Mouse (Mus musculus): ENCODE results near the gene Kdm2a. TPM values are rescaled to one million over a fixed set of nuclear protein-coding genes. Genes with fewer than 3 reads are reported as not detected.
A peak's percentile ranks its signal among the peaks of the same experiment; 100 is the strongest.
"Not testable (repeated sequence)": the region's sequence is repeated elsewhere in the genome, so short reads cannot be mapped to it uniquely, and the experiment has no call there.

Gene Kdm2a
- total RNA-seq, 2 experiments from 2014 or later, result 62.1 to 74.9 TPM

GRCm38 (mm10) chr19:4420153-4420910, 22.2 kb upstream of the Kdm2a start:
- no peak for DNase-seq (ENCODE audit: low spot score in 2 of 2)
- intact Hi-C loops (cut with DNase I), result no loop called here

GRCm38 (mm10) chr19:4419711-4420110, 21.6 kb upstream of the Kdm2a start:
- intact Hi-C loops (cut with DNase I), result no loop called here
- no peak for DNase-seq (ENCODE audit: low spot score in 2 of 2)

DNA sequence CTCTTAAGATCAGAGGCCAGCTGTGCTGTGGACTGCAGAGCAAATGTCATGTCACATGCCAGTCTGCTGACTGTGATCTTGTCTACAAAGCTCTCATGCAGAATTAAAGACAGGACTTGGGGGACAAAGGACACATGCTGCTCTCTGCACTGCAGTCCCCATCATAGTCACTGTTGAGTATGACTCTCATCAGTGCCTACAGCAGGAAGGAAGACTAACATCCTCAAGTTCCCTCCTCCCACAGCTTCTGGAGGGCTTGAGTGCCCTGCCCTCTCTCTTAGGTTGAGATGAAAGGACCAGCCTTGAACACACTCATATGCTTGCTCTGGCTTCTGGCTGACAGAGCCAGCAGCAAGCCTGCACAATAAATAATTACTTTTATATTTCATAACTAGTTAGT, 19.6 kb upstream of the Kdm2a start:
- DNase-seq (ENCODE audit: low spot score in 2 of 2), result no peak
- intact Hi-C loops (cut with DNase I), result no loop called here

DNA sequence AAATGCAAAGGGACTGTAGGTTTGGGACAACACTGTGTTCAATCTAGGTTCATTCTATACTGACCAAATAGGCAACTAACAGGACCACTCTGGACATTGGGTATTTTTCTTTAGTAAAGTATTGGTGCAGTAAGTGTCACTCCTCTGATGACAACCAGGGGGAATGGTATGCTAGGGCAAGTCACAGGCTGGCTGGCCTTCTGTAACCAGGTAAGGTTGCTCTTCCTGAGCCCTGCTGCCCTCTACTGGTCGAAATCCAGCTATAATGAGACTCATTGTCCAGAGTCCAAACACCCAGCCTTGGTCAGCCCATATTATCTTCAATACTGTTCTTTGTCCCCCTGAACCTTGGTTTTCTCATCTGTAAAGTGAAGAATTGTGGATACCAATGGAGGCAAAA, 19.1 kb upstream of the Kdm2a start:
- DNase-seq (ENCODE audit: low spot score in 2 of 2), result peak in 1 of 2 experiments; percentile 56
- intact Hi-C loops (cut with DNase I), result no loop called here

- intact Hi-C loops (cut with DNase I), result no loop called here
- DNase-seq (ENCODE audit: low spot score in 2 of 2), result no peak
Observed at GRCm38 (mm10) chr19:4414631-4415030, 16.5 kb upstream of the Kdm2a start.

- intact Hi-C loops (cut with DNase I), result no loop called here
- DNase-seq (ENCODE audit: low spot score in 2 of 2), result no peak
Observed at GRCm38 (mm10) chr19:4409062-4409461, 11.0 kb upstream of the Kdm2a start.

DNA sequence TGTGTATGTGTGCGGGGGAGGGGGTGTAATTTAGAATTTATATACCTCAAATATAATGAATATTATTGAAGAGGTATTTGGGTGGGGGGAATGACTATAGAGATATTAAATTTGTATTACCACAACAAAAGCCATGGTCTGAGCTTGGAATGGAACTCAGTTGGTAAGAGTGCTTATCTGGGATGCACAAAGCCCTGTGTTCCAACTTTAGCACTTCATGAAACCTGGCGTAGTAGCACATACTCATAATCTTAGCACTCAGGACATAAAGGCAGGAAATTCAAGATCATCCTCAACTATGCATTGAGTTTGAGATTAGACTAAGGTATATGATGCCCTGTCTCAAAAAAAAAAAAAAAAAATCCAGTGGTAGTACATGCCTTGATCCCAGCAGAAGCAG, 6.8 kb upstream of the Kdm2a start:
- intact Hi-C loops (cut with DNase I), result no loop called here
- DNase-seq (ENCODE audit: low spot score in 2 of 2), result no peak

DNA sequence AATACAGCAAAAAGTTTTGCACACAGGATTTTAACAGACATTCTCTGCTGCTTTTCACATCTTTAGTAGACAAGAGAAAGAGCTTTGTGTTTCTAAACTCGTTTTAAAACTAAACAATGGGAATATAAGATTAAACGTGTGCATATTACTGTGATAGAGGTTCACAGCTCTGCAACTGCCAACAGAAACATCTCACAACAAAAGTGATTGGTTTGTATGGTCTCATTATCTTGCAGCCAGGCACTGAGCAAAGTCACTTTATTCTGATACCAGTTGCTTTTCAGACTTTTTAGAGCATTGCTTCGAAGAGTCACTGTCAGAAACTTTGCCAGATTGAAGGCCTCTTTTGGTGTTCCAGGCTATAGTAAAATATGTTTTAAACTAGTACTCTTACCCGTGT, 874 bp upstream of the Kdm2a start:
- intact Hi-C loops (cut with DNase I), result no loop called here
- no peak for DNase-seq (ENCODE audit: low spot score in 2 of 2)

DNA sequence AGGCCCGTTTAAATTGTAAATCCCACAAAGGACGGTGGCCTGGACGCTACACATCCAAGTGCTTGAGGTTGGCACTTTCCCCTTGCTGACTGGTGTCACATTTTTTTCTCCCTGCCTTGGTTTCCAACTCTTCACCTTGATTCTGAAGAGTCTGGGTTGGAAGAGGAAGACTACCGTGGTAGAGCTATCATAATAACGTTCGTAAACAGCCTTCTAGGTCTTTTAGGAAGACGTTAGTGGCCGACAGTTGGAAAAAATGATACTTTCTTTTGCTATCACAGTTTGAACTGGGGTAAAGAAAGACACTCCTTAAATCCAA, 504 bp upstream of the Kdm2a start:
- intact Hi-C loops (cut with DNase I), result no loop called here
- DNase-seq (ENCODE audit: low spot score in 2 of 2), result peak in 1 of 2 experiments; percentile 6

DNA sequence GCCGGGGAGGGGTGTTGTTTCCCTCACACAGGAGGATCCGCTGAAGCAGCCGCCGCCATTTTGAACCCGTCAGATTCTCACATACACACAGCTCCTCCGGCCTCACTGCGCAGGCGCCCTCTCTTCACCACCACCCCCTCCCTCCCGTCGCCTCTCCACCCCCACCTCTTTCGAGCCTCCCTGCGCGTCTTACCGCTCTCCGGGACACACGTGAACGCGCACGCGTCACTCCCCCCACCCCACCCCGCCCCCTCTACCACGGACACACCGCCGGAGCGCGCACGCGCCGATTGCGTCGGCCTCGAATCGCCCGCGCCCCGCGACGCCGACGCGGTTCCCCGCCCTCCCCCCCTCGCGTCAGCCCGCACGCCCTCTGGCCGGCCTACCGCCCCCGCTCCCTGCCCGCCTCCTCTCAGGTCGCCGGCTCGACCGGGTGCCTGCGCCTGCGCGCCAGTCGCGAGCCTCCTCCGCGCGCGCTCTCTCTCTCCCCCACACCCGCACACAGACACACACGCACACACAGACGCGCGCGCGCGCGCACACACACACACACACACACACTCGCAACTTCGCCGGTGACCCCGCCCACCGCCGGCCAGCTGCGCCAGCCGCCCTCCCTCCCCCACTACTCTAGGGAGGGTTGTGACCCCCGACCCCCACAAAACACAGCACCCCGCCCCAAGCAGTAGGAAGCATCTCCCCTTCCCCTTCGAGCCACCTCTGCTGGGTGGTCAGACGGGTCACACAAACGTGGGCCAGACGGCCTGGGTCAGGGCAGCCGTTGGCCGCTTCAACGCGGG, 887 bp downstream of the Kdm2a start:
- intact Hi-C loops (cut with DNase I), result no loop called here
- DNase-seq (ENCODE audit: low spot score in 2 of 2), result peak; percentile 96 to 98

DNA sequence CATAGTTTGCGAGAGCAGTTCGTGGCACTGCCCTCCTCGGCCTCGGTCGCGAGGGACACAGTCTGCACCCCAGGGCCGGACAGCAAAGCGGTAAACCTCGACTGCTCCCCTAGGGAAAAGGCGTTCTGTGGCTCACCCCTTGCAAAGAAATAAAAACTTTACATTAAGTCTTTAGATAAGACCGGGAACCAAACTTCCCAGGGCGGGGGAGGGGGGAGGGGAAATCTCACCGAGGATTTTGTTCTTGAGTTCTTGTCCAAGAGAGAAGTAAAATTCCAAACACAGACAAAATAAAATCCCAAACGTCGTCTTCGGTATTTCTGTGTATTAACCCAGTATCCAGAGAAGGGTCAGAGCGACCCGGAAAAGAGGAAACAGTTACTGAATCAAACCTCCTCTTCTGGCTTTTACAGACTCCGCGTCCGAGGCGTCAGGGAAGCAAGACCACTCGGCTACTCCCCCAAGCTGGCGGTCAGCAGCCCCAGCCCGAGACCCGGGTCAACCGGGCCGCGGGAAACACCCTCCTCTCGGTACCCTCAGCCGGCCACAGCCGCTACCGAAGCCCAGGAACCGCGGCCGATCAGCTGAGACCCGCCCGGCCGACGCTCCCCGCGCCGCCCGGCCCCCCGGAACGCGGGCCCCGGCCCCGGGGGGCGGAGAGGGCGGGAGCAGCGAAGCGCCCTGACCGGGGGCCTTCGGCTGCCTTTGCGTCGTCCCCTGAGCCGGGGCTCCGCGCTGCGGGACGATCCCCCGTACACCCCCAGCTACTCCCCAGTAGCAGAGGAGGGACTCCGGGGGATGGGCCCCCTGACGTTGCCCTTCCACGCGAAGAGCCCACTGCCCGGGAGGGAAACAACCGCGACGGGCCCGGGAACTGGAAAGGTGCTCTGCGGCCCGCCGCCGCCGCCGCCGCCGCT, 1.7 kb downstream of the Kdm2a start:
- intact Hi-C loops (cut with DNase I), result no loop called here
- peak; percentile 7 to 15 for DNase-seq (ENCODE audit: low spot score in 2 of 2)

DNA sequence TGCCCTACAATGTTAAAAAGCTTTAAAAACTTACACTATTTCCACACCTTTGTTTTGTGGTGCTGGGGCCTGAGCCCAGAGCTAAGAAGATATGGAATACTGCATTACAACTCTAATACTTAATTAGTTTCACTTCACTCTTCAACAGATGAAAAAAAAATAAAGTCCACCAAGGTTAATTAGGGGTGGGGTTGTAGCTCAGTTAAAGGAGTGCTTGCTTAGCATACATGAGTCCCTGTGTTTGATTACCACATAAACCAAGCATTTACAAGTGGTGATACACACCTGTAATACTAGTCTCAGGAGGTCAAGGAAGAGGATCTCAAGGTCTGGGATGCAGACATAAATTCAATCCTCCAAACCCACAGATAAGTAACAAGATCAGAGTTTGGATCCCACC, 10.8 kb downstream of the Kdm2a start:
- intact Hi-C loops (cut with DNase I), result no loop called here
- no peak for DNase-seq (ENCODE audit: low spot score in 2 of 2)

DNA sequence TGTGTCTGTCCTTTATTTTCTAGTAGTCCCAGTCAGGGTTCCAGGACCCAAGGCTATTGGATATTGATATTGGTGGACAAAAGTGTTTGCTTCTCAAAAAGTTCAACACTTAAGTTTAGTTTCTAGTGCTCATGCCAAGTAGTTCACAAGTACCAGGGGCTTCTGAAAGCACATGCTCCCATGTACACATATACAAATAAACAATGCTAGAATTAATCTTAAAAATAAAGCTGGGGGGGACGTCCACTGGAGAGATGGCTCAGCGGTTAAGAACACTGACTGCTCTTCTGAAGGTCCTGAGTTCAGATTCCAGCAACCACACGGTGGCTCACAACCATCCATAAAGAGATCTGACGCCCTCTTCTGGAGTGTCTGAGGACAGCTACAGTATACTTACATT, 13.1 kb downstream of the Kdm2a start:
- DNase-seq (ENCODE audit: low spot score in 2 of 2), result no peak
- intact Hi-C loops (cut with DNase I), result no loop called here

DNA sequence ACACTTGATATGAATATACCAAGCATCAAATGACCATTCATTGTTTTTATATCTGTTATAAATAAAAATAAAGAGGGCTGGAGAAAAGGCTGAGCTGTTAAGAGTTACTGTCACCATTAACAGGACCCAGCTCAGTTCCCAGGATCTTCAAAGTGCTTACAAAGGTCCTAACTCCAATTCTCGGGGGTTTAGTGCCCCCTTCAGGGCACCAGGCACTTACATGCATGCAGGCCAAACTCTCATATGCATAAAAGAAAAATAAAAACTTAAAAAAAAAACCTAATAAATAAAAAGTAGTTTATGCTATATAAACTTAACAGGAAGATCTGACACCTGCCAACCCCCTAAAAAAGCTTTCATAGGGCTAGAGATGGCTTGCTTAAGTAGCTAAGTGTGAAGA, 13.8 kb downstream of the Kdm2a start:
- no peak for DNase-seq (ENCODE audit: low spot score in 2 of 2)
- intact Hi-C loops (cut with DNase I), result no loop called here

- DNase-seq (ENCODE audit: low spot score in 2 of 2), result no peak
- intact Hi-C loops (cut with DNase I), result no loop called here
Observed at GRCm38 (mm10) chr19:4383306-4383705, 14.8 kb downstream of the Kdm2a start.

GRCm38 (mm10) chr19:4382303-4382702, 15.8 kb downstream of the Kdm2a start:
- intact Hi-C loops (cut with DNase I), result not testable (repeated sequence)

GRCm38 (mm10) chr19:4370656-4371055, 27.4 kb downstream of the Kdm2a start:
- intact Hi-C loops (cut with DNase I), result no loop called here
- no peak for DNase-seq (ENCODE audit: low spot score in 2 of 2)

More at GRCm38 (mm10) chr19:4382303-4382702, 15.8 kb downstream of the Kdm2a start:
- not testable (repeated sequence) for DNase-seq (ENCODE audit: low spot score in 2 of 2)

- intact Hi-C loops (cut with DNase I), result no loop called here
- DNase-seq (ENCODE audit: low spot score in 2 of 2), result no peak
Observed at GRCm38 (mm10) chr19:4370254-4370653, 27.8 kb downstream of the Kdm2a start.

- DNase-seq (ENCODE audit: low spot score in 2 of 2), result no peak
- intact Hi-C loops (cut with DNase I), result no loop called here
Observed at GRCm38 (mm10) chr19:4349455-4349854, 48.6 kb downstream of the Kdm2a start.

- intact Hi-C loops (cut with DNase I), result no loop called here
- DNase-seq (ENCODE audit: low spot score in 2 of 2), result no peak
Observed at GRCm38 (mm10) chr19:4346479-4346878, 51.6 kb downstream of the Kdm2a start.

Data from left cerebral cortex, postnatal 14 days (tissue).